Mouse (Mus musculus) ES-E14 (cell line): Measurements from ENCODE around the gene Smyd5.

Experiments
- CHD2 ChIP-seq: IDR thresholded peaks from 2 replicates; pipeline ENCODE4 v1.6.1; 2014; ENCODE audit warnings: mild to moderate bottlenecking, low read depth, low read length, inconsistent platforms
- HCFC1 ChIP-seq: IDR thresholded peaks from 2 replicates; pipeline ENCODE4 v1.6.1; 2012; ENCODE audit warnings: low read length, inconsistent platforms, borderline replicate concordance; ENCODE audit not compliant: insufficient read depth
- MAFK ChIP-seq: IDR thresholded peaks from 2 replicates; pipeline ENCODE4 v1.6.1; 2014; ENCODE audit warnings: mild to moderate bottlenecking, low read depth, low read length, inconsistent platforms; ENCODE audit not compliant: insufficient read depth
- ZC3H11A ChIP-seq: IDR thresholded peaks from 2 replicates; pipeline ENCODE4 v1.6.1; 2012; ENCODE audit warnings: low read depth, mild to moderate bottlenecking, inconsistent platforms, low read length, borderline replicate concordance
- ZNF384 ChIP-seq: IDR thresholded peaks from 2 replicates; pipeline ENCODE4 v1.6.1; 2012; ENCODE audit warnings: low read depth, low read length, inconsistent platforms

DNA sequence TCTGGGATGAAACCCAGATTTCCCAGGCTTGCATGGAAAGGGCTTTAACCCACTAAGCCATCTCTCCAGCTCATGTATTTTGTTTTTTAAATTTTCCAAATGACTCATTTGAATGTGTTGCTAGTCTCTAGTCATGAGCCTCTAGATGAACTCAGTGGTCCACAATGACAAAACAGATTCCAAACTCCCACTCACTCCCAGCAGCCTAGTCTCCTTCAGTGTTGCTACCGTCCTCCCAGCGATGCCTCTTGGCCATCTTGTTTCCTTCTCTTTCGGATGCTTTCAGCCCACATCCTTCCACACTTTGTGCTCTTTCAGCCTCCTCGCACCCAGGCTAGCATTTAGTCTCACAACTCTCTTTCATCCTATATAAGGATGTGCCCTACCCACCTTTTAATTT lies 58.5 kb downstream of the Smyd5 start:
- TF ChIP-seq ZC3H11A, result no peak
- TF ChIP-seq HCFC1, result no peak
- TF ChIP-seq ZNF384, result no peak
- no peak for TF ChIP-seq MAFK
- no peak for TF ChIP-seq CHD2
